Comparison of ENCODE assay signal across 9 mouse cellular contexts in genomic region chr14:59390181-59390580, GRCm38 (mm10). TPM values are rescaled to one million over a fixed set of nuclear protein-coding genes. Genes with fewer than 3 reads are reported as not detected.
DNase-seq lines count a peak whose midpoint lies in the region; ATAC-seq and TF ChIP-seq lines count a peak whose summit lies in the region.
"Not testable (repeated sequence)": the region's sequence is repeated elsewhere in the genome, so short reads cannot be mapped to it uniquely, and the experiment has no call there.
"Had no signal": no experiment of that assay in that cellular context is flagged by ENCODE, and none has a peak within 500 bp of the region (broad histone marks: within the 10 kb centered on the region; RNA-seq: fewer than 3 reads in every experiment).

No protein-coding gene starts in this region.

- H3K9me3 ChIP-seq in kidney, postnatal 0 days (replicated peaks; ENCODE audit: low read length); lung, embryonic 14.5 days (ENCODE audit: low read depth, low read length): not testable (repeated sequence)

- TF ChIP-seq CTCF in kidney, postnatal 0 days (IDR thresholded peaks at IDR 0.05; ENCODE audit: low read depth), result peak; percentile 52
- peak; percentile 39 for TF ChIP-seq CTCF in lung, embryonic 14.5 days (IDR thresholded peaks at IDR 0.05; ENCODE audit: low read depth)

- DNase-seq in cerebellum, adult 11-12 months, result peak; percentile 4
- DNase-seq in frontal cortex, postnatal 14 days (ENCODE audit: low spot score in 2 of 2), result peak; percentile 13 to 29
- peak; percentile 24 to 35 for DNase-seq in heart, postnatal 36 days
- DNase-seq in kidney, postnatal 0 days (ENCODE audit: low spot score), result not testable (repeated sequence)
- DNase-seq in layer of hippocampus, postnatal 14 days (ENCODE audit: low spot score in 2 of 2), result peak; percentile 19 to 35
- peak; percentile 2 for DNase-seq in lung, embryonic 14.5 days
- DNase-seq in right cerebral cortex, adult 18-20 months, result peak; percentile 34
- DNase-seq in urinary bladder, postnatal 36 days (ENCODE audit: low spot score in 2 of 2), result peak; percentile 15 to 27

- not testable (repeated sequence) for H3K4me2 ChIP-seq in kidney, postnatal 0 days (ENCODE audit: low read length); lung, embryonic 14.5 days

- not testable (repeated sequence) for H3K36me3 ChIP-seq in kidney, postnatal 0 days (ENCODE audit: insufficient read depth, low read length); lung, embryonic 14.5 days (ENCODE audit: insufficient read depth)

- not testable (repeated sequence) for H3K4me3 ChIP-seq in kidney, postnatal 0 days (replicated peaks; ENCODE audit: low read depth, low read length); lung, embryonic 14.5 days (ENCODE audit: low read depth, low read length)

- 67% methylated on average over 4 of the region's 4 CpGs for WGBS in kidney, postnatal 0 days
- WGBS in lung, embryonic 14.5 days, result 18% methylated on average over 4 of the region's 4 CpGs

- intact Hi-C loops in heart, postnatal 36 days (cut with DNase I), result loop anchor here (1.0 kb wide), 1 partner anchor 166 kb away; no protein-coding TSS in a partner anchor

- not testable (repeated sequence) for H3K27ac ChIP-seq in kidney, postnatal 0 days; lung, embryonic 14.5 days (ENCODE audit: low read depth)

- not testable (repeated sequence) for H3K27me3 ChIP-seq in kidney, postnatal 0 days (ENCODE audit: insufficient read depth, low read length); lung, embryonic 14.5 days (ENCODE audit: insufficient read depth, low read length)

- H3K9ac ChIP-seq in kidney, postnatal 0 days (ENCODE audit: low read depth, low read length); lung, embryonic 14.5 days: not testable (repeated sequence)

- ATAC-seq in kidney, postnatal 0 days (replicated peaks; ENCODE audit: low FRiP score, low read depth), result not testable (repeated sequence)
- ATAC-seq in lung, embryonic 14.5 days (ENCODE audit: insufficient read depth), result peak; percentile 52; the same call in 1 of the 2 replicates

- H3K4me1 ChIP-seq in kidney, postnatal 0 days (replicated peaks; ENCODE audit: insufficient read depth, low read length); lung, embryonic 14.5 days (ENCODE audit: insufficient read depth): not testable (repeated sequence)

RNA-seq across cellular contexts. Expression of gene Phf11c, which starts 5.0 kb away (rescaled TPM):
- total RNA-seq in heart, postnatal 36 days (2021), result under 1 TPM; 0.76 to 0.86 TPM
- 0.33 and 0.41 TPM in 2 replicates for polyA plus RNA-seq in kidney, postnatal 0 days (2015; fragmentation: Nextera tagmentation; extraction: Ambion mirVana)
- under 1 TPM; 0.62 to 0.74 TPM for total RNA-seq in layer of hippocampus, postnatal 14 days (2021)
- 1.1 TPM in 2 replicates for polyA plus RNA-seq in lung, embryonic 14.5 days (2014; fragmentation: Nextera tagmentation; extraction: Ambion mirVana)

RNA-seq across cellular contexts. Expression of gene Phf11d, which starts 24.9 kb away (rescaled TPM):
- 1 to 10 TPM; 5.7 to 9.5 TPM for total RNA-seq in heart, postnatal 36 days (2021)
- 2.8 and 3.1 TPM in 2 replicates for polyA plus RNA-seq in kidney, postnatal 0 days (2015; fragmentation: Nextera tagmentation; extraction: Ambion mirVana)
- total RNA-seq in layer of hippocampus, postnatal 14 days (2021), result under 1 TPM; 0.48 to 0.72 TPM
- polyA plus RNA-seq in lung, embryonic 14.5 days (2014; fragmentation: Nextera tagmentation; extraction: Ambion mirVana), result 0.50 and 1.0 TPM in 2 replicates

RNA-seq across cellular contexts. Expression of gene Phf11b, which starts 49.0 kb away (rescaled TPM):
- 1 to 10 TPM in 1 of 2 experiments, under 1 TPM in 1; 0.64 to 1.6 TPM for total RNA-seq in heart, postnatal 36 days (2021)
- polyA plus RNA-seq in kidney, postnatal 0 days (2015; fragmentation: Nextera tagmentation; extraction: Ambion mirVana), result 1.6 and 1.7 TPM in 2 replicates
- not detected for total RNA-seq in layer of hippocampus, postnatal 14 days (2021)
- 0.53 and 0.84 TPM in 2 replicates for polyA plus RNA-seq in lung, embryonic 14.5 days (2014; fragmentation: Nextera tagmentation; extraction: Ambion mirVana)
- polyA plus RNA-seq: limb, embryonic 11.5 days had no signal

RNA-seq across cellular contexts. Expression of gene Setdb2, which starts 50.5 kb away (rescaled TPM):
- 10 to 100 TPM; 10.2 to 12.4 TPM for total RNA-seq in heart, postnatal 36 days (2021)
- polyA plus RNA-seq in kidney, postnatal 0 days (2015; fragmentation: Nextera tagmentation; extraction: Ambion mirVana), result 7.9 and 8.4 TPM in 2 replicates
- total RNA-seq in layer of hippocampus, postnatal 14 days (2021), result 1 to 10 TPM; 6.7 to 7.1 TPM
- polyA plus RNA-seq in lung, embryonic 14.5 days (2014; fragmentation: Nextera tagmentation; extraction: Ambion mirVana), result 14.1 and 14.9 TPM in 2 replicates

RNA-seq across cellular contexts. Expression of gene Cab39l, which starts 50.6 kb away (rescaled TPM):
- 10 to 100 TPM; 23.5 to 24.3 TPM for total RNA-seq in heart, postnatal 36 days (2021)
- polyA plus RNA-seq in kidney, postnatal 0 days (2015; fragmentation: Nextera tagmentation; extraction: Ambion mirVana), result 57.2 and 60.7 TPM in 2 replicates
- total RNA-seq in layer of hippocampus, postnatal 14 days (2021), result 10 to 100 TPM; 18.3 to 33.8 TPM
- 44.6 and 44.8 TPM in 2 replicates for polyA plus RNA-seq in lung, embryonic 14.5 days (2014; fragmentation: Nextera tagmentation; extraction: Ambion mirVana)
